Mouse (Mus musculus) lung, postnatal 10 days (tissue): ENCODE data around the gene Catsperg1.
"Not testable (repeated sequence)": the region's sequence is repeated elsewhere in the genome, so short reads cannot be mapped to it uniquely, and the experiment has no call there.

Experiments
- DNase-seq: peaks from one replicate; pipeline ENCODE4 v3.0.0; 2021

Catsperg1 gene

DNA sequence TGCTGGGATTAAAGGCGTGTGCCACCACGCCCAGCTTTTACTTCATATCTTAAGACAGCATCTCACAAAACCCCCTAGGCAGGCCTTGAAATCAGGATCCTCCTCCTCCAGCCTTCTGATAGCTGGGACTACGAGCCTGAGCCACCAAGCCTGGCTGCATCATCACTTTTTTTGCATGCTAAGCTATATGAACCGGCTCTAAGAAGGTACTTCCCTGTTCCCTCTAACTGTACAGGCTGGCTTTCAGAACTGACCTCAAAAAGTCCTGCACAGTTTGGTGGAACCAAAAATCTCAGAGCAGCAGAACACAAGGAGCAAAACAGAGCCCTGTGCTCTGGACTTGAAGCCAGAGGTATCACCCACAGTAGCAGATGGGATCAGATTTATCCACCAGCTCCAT, 14.4 kb upstream of the Catsperg1 start:
- DNase-seq: no peak

DNA sequence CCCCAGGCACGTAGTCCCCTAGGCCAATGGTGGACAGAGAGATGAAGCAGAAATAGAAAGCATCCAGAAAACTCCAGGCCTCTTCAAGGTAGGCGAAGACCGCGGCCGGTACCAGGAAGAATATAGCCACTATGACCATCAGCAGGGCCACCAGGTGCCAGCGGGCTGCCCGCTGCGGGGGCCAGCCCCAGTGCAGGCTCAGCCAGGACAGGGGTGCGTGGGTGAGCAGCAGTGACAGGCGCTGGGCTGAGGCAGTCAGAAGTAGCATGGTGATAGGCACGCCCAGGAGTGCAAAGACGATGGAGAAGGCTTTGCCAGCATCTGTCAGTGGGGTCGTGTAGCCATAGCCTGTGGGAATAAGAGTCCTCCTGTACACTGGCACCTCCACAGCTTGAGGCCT, 11.7 kb upstream of the Catsperg1 start:
- DNase-seq: no peak

DNA sequence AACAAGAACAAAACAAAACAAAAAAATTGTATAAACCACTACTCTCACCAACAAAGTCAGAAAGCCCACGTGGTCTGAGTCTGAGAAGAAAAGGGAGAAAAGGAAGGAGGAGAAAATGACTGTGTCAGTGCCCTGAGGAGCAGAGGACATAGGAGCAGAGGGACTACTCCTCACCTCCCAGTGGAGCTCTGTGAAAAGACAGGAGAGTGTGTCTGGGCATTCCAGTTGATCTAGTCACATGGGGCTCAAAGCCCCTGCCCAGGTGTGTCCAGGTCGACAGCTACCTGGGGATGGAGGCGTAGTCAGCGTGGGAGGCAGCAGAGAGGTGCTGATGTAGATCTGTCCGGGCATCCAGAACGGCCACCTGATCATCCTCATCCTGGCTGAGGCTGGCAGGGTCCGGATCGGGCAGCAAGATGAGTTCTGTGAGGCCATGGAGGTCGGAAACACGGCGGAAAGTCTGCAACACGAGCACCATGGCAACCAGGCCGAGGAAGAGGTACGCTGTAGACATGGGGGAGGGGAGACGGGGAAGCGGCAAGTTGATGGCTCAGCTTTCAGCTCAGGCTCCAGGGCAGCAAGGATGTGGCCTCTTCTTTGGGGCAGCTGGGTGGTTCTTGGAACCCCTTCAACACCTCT, 11.0 kb upstream of the Catsperg1 start:
- DNase-seq: no peak

DNA sequence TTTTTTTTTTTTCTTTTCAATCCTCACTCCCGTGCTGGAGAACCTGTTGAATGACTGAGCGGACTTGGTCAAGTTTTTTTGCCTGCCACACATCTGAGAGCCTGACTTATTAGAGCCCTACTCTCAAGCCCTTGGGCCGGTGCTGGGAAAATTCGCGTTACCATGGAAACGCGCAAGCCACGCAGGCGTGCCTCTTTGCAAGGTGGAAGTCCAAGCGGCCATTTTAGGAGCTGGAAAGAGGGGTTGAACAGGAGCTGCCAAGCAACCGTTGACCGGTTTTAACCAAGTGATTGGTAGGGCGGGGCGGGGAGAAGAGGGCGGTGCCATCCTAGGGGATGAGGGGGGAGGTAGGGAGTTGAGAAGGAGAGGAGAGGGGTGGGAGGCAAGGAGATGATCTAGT, 1.0 kb upstream of the Catsperg1 start:
- DNase-seq: no peak

DNA sequence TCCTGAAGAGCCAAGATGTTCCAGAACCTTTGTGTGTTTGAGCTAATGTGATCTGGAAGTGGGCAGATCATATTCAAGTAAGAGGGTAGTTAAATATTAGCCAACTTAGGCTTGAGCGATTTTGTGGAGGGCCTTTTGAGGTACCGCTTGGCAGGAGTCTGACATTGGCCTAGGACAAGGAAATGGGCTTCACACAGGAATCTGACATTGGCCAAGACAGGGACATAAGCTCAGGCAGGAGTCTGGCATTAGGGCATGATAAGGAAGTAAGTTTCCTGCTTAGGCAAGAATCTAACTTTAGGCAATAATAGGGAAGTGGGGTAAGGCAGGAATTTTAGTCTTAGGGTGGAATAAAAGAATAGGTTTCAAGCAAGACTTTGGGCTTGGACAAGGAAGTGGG, 401 bp upstream of the Catsperg1 start:
- DNase-seq: no peak

DNA sequence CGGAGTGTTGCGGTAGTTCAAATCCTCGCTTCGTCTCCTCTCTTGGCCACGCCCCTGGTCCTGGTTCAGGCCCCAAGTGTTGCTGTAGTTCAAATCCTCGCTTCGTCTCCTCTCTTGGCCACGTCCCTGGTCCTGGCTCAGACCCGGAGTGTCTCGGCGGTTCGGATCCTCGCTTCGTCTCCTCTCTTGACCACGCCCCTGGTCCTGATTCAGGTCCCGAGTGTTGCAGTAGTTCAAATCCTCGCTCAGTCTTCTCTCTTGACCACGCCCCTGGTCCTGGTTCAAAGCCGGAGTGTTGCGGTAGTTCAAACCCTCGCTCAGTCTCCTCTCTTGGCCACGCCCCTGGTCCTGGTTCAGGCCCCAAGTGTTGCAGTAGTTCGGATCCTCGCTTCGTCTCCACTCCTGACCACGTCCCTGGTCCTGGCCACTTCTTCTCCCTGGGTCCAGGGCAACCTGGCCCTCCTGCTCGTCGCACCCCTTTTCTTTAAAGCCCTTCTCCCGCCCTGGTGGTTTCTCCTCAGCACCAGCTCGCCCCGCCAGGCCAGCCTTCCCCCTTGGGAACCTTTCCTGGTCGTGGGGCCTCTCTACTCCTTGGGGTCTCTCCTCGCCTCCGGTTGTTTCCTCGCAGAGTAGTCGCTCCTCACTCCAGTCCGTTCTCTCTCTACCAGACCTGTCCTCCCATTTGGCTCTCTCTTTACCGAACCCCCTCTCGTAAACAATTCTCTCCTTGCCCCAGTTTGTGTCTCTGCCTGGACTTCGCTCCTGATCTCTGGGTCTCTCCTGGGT, 867 bp downstream of the Catsperg1 start:
- peak; percentile 10 for DNase-seq

DNA sequence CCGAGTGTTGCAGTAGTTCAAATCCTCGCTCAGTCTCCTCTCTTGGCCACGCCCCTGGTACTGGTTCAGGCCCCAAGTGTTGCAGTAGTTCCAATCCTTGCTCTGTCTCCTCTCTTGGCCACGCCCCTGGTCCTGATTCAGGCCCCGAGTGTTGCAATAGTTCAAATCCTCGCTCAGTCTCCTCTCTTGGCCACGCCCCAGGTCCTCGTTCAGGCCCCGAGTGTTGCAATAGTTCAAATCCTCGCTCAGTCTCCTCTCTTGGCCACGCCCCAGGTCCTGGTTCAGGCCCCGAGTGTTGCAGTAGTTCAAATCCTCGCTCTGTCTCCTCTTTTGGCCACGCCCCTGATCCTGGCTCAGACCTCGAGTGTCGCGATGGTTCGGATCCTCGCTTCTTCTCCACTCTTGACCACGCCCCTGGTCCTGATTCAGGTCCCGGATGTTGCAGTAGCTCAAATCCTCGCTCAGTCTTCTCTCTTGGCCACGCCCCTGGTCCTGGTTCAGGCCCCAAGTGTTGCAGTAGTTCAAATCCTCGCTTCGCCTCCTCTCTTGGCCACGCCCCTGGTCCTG, 1.6 kb downstream of the Catsperg1 start:
- peak; percentile 50 for DNase-seq

DNA sequence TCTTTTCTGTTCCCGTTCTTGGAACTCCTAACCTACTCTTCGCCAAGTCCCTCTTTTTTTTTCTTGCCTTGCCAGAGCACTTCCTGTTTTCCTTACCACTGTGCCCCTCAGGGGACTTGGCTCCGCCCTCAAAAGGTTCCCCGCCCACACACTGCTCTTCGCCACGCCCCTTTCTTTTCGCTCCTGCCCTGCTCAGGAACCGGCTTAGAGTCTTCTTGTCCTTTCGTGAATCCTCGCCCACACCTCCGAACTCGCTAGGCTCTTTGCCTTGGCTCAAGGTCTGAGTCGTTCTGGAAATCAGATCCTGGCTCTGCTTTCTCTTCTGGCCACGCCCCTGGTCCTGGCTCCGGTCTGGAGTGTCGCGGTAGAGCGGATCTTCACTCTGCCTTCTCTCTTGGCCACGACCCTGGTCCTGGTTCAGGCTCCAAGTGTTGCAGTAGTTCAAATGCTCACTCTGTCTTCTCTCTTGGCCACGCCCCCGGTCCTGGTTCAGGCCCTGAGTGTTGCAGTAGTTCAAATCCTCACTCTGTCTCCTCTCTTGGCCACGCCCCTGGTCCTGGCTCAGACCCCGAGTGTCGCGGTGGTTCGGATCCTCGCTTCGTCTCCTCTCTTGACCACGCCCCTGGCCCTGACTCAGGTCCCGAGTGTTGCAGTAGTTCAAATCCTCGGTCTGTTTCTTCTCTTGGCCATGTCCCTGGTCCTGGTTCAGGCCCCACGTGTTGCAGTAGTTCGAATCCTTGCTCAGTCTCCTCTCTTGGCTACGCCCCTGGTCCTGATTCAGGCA, 2.2 kb downstream of the Catsperg1 start:
- peak; percentile 97 for DNase-seq

DNA sequence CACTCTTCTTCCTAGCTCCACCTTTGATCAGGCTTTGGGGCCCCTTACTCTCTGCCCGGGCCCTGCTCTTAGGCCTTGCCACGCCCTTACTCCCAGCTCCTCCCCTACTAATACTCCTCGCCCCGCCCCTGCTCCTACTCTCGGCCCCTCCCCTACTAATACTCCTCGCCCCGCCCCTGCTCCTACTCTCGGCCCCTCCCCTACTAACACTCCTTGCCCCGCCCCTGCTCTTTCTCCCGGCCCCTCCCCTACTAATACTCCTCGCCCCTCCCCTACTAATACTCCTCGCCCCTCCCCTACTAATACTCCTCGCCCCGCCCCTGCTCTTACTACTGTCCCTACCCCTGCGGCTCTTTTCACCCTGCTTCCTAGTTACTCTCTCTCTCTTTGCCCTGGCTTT, 2.8 kb downstream of the Catsperg1 start:
- not testable (repeated sequence) for DNase-seq

DNA sequence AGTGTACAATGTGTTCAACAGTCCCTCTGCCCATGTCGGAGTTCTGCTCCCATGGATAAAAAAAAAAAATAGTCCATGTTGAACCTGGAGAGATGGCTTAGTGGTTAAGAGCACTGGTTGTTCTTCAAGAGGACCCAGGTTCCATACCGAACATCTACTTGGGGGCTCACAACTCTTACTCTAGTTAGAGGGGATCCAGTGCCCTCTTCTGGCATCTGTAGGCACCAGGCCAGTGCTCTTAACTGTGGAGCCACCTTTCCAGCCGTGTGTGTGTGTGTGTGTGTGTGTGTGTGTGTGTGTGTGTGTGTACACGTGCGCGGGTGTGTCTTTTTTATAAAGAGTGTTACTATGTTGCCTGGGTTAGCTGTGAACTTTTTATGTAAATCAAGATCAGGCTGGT, 11.3 kb downstream of the Catsperg1 start:
- DNase-seq: no peak

DNA sequence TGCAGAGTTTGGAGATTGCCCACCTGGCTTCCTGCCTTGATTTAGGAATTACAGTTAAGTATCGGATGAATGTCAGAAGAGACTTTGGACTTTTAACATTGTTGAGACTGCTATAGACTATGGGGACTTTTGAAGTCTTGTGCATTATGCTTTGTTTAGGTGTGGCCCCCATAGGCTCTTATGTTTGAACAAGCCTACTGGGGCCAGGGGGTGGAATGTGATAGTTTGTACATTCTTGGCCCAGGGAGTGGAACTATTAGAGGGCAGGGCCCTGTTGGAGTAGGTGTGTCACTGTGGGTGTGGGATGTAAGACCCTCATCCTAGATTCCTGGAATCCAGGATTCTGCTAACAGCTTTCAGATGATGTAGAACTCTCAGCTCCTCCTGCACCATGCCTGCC, 19.6 kb downstream of the Catsperg1 start:
- not testable (repeated sequence) for DNase-seq

DNA sequence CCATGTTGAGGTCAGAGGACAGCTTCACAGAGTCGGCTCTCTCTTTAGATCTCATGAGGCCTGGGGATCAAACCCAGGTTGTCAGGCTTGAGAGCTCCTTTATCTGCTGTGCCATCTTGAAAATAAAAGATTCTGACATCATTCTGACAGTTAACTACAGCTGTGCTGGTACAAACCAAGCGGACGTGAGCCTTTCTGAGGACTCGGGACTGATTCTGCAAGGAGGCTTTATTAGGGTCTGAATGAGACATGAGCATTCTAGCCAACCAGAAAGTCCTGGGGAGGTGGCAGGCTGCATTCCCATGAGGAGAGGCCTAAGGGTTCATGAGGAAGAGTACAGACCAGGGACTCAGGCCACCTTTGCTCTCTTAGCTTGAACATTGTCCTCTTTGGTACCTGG, 32.5 kb downstream of the Catsperg1 start:
- DNase-seq: not testable (repeated sequence)

DNA sequence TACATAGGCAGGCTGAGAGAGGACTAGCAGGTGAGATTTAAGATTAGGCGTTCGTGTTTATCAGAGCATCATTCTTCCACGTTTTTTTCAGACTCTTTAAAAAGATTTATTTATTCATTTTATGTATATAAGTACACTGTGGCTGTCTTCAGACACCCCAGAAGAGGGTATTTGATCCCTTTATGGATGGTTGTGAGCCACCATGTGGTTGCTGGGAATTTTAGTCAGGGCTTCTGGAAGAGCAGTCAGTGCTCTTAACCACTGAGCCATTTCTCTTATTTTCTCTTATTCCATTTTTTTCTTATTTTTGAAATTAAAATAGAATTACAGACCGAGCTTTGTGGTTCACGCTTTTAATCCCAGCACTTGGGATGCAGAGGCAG, 33.0 kb downstream of the Catsperg1 start:
- DNase-seq: no peak

DNA sequence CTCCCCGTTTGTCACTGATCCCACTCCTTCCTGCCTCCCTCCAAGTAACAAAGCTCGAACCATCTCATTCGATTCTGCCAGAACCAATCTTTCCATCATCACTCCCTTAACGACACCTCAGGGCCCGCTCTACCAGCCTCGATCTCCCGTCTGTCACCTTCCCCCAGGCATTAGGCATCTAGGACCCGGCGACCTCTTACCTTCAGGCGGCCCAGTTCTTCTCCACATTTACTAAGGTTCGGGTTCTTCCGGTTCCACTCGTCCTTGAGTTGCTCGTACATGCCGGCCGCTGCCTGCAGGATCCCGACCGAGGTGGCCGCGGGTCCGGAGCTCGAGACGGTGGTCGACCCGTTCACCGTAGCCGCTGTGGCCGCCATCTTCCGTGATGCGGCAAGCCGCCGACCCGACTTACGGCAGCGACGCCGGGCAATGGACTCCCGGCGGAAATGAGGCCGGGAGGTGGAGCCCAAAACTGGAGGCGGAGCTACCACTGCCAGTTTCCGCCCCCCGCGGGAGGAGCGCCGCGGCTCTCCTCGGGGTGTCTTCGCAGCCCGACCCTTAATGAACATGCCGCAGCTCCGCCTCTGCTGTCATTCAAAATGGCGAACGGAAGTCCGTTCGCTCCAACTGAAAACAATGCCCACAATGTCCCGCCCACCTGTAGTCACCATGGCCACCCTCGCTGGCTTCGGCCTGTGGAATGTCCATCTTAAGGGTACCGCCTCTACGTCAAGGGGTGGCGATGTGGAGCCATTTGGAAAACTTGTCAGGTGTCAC, 33.6 kb downstream of the Catsperg1 start, which contains the start of gene Psmd8:
Gene Psmd8, minus strand, starts transcription at position 625 of the 777 bp plus-strand sequence.
- peak; percentile 98 for DNase-seq

DNA sequence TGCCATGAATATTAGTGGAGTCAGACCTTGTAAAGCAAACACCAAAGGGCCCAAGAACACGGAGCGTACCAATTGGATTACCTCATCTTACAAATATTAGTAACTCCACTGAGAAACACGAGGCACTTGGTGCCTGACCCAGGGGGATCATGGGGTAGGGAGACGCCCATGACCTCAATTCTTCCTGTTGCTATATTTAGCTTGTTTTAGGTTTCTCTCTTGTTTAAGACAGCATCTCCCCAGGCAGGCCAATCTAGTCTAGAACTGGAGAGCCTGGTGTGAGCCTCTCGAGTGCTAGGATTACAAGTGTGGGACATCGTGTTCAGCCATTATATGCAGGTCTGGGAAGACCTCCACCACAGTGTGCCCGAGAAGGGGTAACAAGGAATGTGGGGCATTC, 34.5 kb downstream of the Catsperg1 start:
- DNase-seq: no peak

DNA sequence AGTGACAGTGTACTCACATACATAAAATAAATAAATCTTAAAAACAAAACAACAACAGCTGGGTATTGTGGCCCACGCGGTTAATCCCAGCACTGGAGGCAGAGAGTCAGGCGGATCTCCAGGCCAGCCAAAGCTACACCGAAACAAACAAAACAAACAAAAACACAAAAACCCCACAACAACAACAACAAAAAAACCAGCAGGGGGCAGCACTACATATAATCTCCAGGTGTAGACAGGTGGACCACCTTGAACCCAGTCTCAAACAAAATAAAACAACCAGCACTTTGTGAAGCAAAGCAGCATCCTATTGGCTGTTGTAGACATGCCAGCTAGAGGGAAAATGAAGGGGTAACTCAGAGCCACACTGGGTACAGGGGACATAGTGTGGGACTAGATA, 35.7 kb downstream of the Catsperg1 start:
- no peak for DNase-seq

DNA sequence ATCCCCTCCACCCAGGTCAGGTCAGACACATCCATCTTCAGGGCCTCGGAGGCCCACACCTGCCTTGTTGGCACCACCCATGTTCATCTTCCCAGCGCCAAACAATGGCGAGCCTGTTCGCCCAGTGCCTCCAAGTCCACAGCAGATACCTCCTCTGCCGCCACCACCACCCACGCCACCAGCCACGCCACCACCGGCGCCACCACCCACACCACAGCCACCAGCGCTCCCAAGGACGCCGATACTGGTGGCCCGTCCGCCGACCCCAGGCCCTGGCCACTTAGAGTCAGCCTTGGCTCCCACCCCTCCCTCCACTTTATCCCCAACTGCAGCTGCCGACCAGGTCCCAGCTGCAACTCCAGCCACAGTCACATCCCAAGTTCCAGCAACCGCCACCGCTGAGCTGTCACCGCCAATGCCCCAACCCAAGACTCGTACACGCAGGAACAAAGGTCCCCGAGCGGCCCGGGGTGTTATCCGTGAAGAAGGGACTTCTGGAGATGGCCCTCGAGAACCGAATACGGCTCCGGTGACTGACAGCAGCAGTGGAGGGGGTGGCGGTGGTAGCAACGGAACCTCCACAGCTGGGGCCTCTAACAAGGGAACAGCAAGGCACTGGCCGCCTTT, 41.3 kb downstream of the Catsperg1 start:
- no peak for DNase-seq

DNA sequence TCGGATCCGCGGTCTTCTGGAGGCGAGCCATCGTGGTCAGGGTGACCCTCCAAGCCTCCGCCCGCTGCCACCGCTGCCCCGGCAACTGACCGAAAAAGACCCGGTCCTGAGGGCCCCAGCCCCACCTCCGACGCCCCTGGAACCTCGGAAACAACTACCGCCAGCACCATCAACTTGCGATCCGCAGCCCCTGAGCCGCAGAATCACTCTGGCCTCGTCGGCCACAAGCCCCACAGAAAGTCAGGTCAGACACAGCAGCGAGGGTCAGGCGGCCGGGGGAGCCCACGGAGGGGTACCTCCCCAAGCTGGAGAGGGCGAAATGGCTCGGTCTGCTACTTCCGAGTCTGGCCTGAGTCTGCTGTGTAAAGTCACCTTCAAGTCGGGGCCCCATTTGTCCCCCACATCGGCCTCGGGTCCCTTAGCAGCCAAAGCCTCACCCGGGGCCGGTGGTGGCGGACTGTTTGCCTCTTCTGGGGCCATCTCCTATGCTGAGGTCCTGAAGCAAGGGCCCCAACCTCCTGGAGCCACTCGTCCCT, 42.2 kb downstream of the Catsperg1 start:
- no peak for DNase-seq

DNA sequence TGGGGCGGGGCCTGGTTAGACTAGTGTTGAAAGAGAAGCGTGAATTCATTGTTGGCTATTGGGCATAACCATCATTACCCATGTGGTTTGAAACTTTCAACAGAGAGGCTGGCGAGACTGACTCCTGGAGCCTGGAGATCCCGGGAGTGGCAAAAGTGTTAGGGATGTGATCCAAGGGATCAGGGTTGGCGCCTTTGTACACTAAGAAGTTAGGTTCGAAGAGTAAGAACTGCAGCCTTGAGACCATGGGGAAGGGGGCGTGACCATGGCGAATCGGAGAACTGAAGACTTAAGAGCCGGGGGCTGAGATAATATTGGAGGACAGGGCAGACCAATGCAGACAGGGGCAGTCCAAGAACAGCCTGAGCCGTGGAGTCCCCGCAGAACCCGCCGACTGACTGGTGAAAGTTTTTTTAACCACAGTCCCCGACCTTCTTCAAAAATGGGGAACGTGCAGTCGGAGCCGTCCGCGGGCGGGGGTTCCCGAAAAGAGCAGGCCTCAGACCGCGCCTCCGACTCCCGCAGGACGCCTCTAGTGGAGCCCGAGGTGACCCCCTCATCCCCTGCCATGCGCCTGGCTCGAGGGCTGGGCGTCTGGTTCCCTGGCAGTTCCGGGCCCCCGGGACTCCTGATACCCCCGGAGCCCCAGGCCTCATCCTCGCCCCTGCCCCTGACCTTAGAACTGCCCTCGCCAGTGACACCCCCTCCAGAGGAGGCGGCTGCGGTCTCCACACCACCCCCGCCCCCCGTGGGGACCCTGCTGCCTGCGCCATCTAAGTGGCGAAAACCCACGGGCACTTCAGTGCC, 42.9 kb downstream of the Catsperg1 start:
- peak; percentile 32 for DNase-seq

DNA sequence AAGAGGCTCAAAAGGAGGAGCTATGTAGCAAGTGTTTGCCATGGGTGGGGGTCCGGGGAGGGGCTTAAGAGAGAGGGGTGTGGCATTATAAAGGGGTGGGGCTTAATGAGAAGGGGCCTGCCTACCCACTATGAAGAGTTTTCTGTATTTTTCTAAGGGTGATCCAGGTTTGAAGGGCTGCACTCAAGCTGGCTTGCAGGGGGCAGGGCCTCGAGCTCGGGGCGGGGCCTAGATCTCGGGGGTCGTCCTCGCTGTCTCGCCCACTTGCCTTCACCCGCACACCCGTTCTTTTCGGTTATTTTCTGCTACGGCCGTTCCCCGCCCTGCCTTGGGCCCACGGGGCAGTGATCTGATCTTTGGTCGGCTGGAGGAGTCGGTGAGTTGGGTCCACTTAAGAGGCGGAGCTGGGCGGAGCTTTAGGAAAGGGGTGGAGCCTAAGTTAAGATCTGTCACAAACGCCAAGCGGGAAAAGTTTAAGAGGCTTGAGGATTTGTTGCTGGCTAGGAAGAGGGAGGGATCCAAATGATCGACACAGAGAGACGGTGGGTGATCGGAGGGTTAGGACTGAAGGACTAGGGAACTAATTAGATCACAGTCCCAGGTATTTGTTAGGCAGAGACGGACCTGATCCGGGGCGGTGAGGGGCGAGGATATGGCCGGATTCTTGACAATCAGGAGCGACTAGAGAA, 43.6 kb downstream of the Catsperg1 start, which contains the start of the genes Ggn and Spred3:
Gene Ggn, plus strand, starts transcription at position 145 of the 689 bp plus-strand sequence.
Gene Spred3, minus strand, starts transcription at position 346 of the 689 bp plus-strand sequence.
- DNase-seq: peak; percentile 93
